ENCODE assay signal across 10 mouse cellular contexts in genomic region chr16:95466548-95466947, GRCm38 (mm10).
DNase-seq lines count a peak whose midpoint lies in the region; ATAC-seq lines count a peak whose summit lies in the region.
"Had no signal": no experiment of that assay in that cellular context is flagged by ENCODE, and none has a peak within 500 bp of the region (broad histone marks: within the 10 kb centered on the region; RNA-seq: fewer than 3 reads in every experiment).

No protein-coding gene starts in this region.

- intact Hi-C loops in left cerebral cortex, postnatal 14 days (cut with DNase I), result loop anchor here (5.0 kb wide), 1 partner anchor 481 kb away; no protein-coding TSS in a partner anchor
- intact Hi-C loops in left cerebral cortex, postnatal 36 days (cut with DNase I), result loop anchor here (5.0 to 10.0 kb wide), 3 partner anchors 138 to 496 kb away; no protein-coding TSS in a partner anchor

- no peak for ATAC-seq in cerebellum, adult (ENCODE audit: insufficient number of reproducible peaks, low FRiP score, low TSS enrichment)
- ATAC-seq in CD4-positive, CD25-positive, alpha-beta regulatory T cell, adult 4 months, result no peak

- DNase-seq in cerebellum, postnatal 14 days, result peak; percentile 64 to 69
- DNase-seq in left cerebral cortex, postnatal 14 days (ENCODE audit: low spot score in 2 of 2), result peak; percentile 22 to 47
- DNase-seq in left cerebral cortex, postnatal 36 days (ENCODE audit: low spot score in 2 of 2), result no peak
- peak; percentile 73 for DNase-seq in NIH3T3 (ENCODE audit: low read depth)
- peak; percentile 62 for DNase-seq in hindlimb bud, embryonic 11.5 days (ENCODE audit: extremely low spot score, low read depth, low spot score)
- DNase-seq in ovary, postnatal 10 days (ENCODE audit: low spot score), result no peak
- DNase-seq: cerebellum, adult 11-12 months; gastrocnemius, postnatal 14 days had no signal

Comparison
In these comparisons a context has a peak if more than half of its experiments do, and no peak if none do; other contexts are left out.
1. DNase-seq: peak in cerebellum, postnatal 14 days (2 of 2), left cerebral cortex, postnatal 14 days (2 of 2), NIH3T3 (single experiment) and hindlimb bud, embryonic 11.5 days (single experiment); none in left cerebral cortex, postnatal 36 days (0 of 2) and ovary, postnatal 10 days (single experiment).